Mouse (Mus musculus): Measurements from ENCODE around the gene Arl3.

DNA sequence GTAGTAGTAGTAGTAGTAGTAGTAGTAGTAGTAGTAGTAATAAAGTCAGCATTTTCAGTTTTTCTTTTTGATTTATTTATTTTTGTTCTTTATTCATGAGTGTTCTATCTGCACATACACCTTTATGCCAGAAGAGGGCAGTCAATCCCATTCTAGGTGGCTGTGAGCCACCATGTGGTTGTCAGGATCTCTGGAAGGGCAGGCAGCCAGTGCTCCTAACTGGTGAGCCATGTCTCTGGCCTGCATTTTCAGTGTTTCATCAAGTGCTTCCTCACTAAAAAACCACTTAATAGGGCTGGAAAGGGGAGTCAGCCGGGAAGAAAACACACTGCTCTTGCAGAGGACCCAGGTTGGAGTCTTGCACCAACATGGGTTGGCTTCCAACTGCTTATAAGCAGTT, 10.9 kb downstream of the Arl3 start:
- peak; percentile 92 for TF ChIP-seq CTCF (IDR thresholded peaks at IDR 0.05)
- TF ChIP-seq EP300 (IDR thresholded peaks at IDR 0.05), result no peak
